Mouse (Mus musculus) embryonic facial prominence, embryonic 13.5 days (tissue): Measurements from ENCODE around the gene Tsc22d4. TPM values are rescaled to one million over a fixed set of nuclear protein-coding genes. Genes with fewer than 3 reads are reported as not detected.
A peak's percentile ranks its signal among the peaks of the same experiment; 100 is the strongest.
"Not testable (repeated sequence)": the region's sequence is repeated elsewhere in the genome, so short reads cannot be mapped to it uniquely, and the experiment has no call there.

Experiments
- ATAC-seq: fragments of 200-750 bp; cut with Nextera tagmentation; 2 replicates; pipeline ENCODE4 v1.8.0; 2017; ENCODE audit warnings: low read depth; ENCODE audit not compliant: insufficient number of reproducible peaks, insufficient read depth, low FRiP score, low TSS enrichment
- H3K27ac ChIP-seq: fragments of 300-500 bp; sonication (generic); 2 replicates; pipeline ENCODE4 v1.5.1; 2015; ENCODE audit warnings: moderate library complexity, mild to moderate bottlenecking, inconsistent platforms
- H3K27me3 ChIP-seq: fragments of 300-500 bp; sonication (generic); 2 replicates; pipeline ENCODE4 v1.6.1; 2015; ENCODE audit warnings: mild to moderate bottlenecking, inconsistent platforms
- H3K36me3 ChIP-seq: fragments of 300-500 bp; sonication (generic); 2 replicates; pipeline ENCODE4 v1.6.1; 2015; ENCODE audit warnings: mild to moderate bottlenecking, inconsistent platforms
- H3K4me1 ChIP-seq: fragments of 300-500 bp; sonication (generic); 2 replicates; pipeline ENCODE4 v1.6.1; 2015; ENCODE audit warnings: inconsistent platforms
- H3K4me2 ChIP-seq: fragments of 300-500 bp; sonication (generic); 2 replicates; pipeline ENCODE4 v1.6.1; 2015; ENCODE audit warnings: moderate library complexity, mild to moderate bottlenecking, inconsistent platforms
- H3K4me3 ChIP-seq: fragments of 300-500 bp; sonication (generic); 2 replicates; pipeline ENCODE4 v1.5.1; 2015; ENCODE audit warnings: mild to moderate bottlenecking, inconsistent platforms
- H3K9ac ChIP-seq: fragments of 300-500 bp; sonication (generic); 2 replicates; pipeline ENCODE4 v1.6.1; 2015; ENCODE audit warnings: mild to moderate bottlenecking, inconsistent platforms
- H3K9me3 ChIP-seq: fragments of 300-500 bp; sonication (generic); 2 replicates; pipeline ENCODE4 v1.6.1; 2016; ENCODE audit warnings: inconsistent platforms
- WGBS: fragments of 180-500 bp; shearing (Covaris S2); methylation state at CpG from one replicate; pipeline ENCODE4 v1.1.7; 2015; ENCODE audit warnings: mixed read lengths; 5-methylcytosine and 5-hydroxymethylcytosine counted together
- polyA plus RNA-seq: library from polyadenylated mRNA; unstranded; fragments of >200 nt; fragmentation: Nextera tagmentation; extraction: Ambion mirVana; gene quantifications from 2 replicates; pipeline ENCODE4 v1.2.1, GENCODE M21; 2015

Gene Tsc22d4
- polyA plus RNA-seq, 1 experiment from 2014 or later, result 134 TPM

DNA sequence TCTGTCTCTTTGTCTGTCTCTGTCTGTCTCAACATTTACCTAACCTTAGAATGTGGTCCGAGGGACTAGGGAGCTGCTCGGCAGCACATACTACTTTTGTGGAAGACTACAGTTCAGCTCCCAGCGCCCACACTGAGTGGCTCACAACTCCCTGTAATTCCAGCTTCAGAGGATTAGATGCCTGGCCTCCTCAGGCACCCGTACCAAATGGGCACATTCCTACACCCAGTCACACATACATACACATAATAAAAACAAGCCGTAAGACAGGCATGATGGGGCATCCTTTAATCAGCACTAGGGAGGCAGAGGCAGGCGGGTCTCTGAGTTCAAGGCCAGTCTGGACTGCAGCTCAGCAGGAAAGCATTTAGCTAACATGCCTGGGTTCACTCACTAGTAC, 2.7 kb upstream of the Tsc22d4 start:
- H3K9ac ChIP-seq, result no peak overlapping the region
- H3K4me2 ChIP-seq, result no peak overlapping the region
- peaks cover 45% of the 10 kb centered on the region for H3K4me1 ChIP-seq
- no peak overlapping the region for H3K4me3 ChIP-seq
- no peaks in the 10 kb centered on the region for H3K9me3 ChIP-seq
- H3K27me3 ChIP-seq, result no peaks in the 10 kb centered on the region
- 95% methylated on average over 6 of the region's 6 CpGs for WGBS
- peaks cover 7% of the 10 kb centered on the region; the same call in 1 of the 2 replicates for H3K36me3 ChIP-seq
- no peak overlapping the region for H3K27ac ChIP-seq
- no peak for ATAC-seq

DNA sequence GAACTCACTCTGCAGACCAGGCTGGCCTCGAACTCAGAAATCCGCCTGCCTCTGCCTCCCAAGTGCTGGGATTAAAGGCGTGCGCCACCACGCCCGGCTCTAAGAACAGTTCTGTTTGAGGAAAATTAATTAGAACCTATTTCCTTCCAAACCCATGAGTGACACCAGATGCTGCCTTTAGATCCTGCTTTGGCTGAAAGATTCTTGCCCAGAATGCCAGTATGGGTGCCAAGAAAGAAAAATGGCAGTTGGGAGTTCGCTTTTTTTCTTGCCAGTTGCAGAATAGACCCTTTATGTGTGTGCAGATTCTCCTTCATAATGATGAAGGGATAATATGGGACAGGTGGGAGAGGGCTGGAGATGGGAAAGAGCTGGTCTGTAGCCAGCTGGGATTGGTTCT, 1.3 kb upstream of the Tsc22d4 start:
- no peak overlapping the region for H3K4me3 ChIP-seq
- H3K9me3 ChIP-seq, result no peaks in the 10 kb centered on the region
- WGBS, result 77% methylated on average over 7 of the region's 7 CpGs
- no peak overlapping the region for H3K9ac ChIP-seq
- no peak overlapping the region for H3K4me2 ChIP-seq
- ATAC-seq, result no peak
- no peak overlapping the region for H3K27ac ChIP-seq
- no peaks in the 10 kb centered on the region for H3K27me3 ChIP-seq
- peaks cover 48% of the 10 kb centered on the region for H3K4me1 ChIP-seq
- H3K36me3 ChIP-seq, result no peaks in the 10 kb centered on the region

- under 1% methylated on average over 20 of the region's 20 CpGs for WGBS
- H3K4me2 ChIP-seq, result peak overlapping the region; percentile 99
- H3K4me3 ChIP-seq, result peak overlapping the region; percentile 69
- H3K27ac ChIP-seq, result peak overlapping the region; percentile 98
- no peak for ATAC-seq
- no peaks in the 10 kb centered on the region for H3K9me3 ChIP-seq
- H3K27me3 ChIP-seq, result no peaks in the 10 kb centered on the region
- H3K36me3 ChIP-seq, result peaks cover 13% of the 10 kb centered on the region
- peak overlapping the region; percentile 90 for H3K9ac ChIP-seq
- peaks cover 39% of the 10 kb centered on the region for H3K4me1 ChIP-seq
Measured at GRCm38 (mm10) chr5:137746282-137746850, 836 bp downstream of the Tsc22d4 start.

DNA sequence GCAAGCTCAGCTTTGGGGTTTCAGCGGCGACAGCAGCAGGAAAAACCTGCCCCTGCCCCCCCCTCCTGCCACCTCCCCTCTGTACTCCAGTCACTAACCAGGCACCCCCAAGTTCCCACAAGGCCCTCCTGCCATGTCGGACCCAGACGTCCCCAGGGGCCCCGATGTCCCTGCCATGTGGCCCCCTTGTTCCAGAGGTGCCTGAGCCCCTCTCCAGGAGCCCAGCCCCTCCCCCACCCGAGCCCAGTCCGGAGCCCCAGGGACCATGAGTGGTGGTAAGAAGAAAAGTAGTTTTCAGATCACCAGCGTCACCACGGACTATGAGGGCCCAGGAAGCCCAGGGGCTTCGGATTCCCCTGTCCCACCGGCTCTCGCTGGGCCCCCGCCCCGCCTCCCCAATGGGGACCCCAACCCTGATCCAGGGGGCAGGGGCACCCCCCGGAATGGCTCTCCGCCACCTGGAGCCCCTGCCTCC, 1.4 kb downstream of the Tsc22d4 start:
- Histone ChIP-seq H3K4me3 (peak overlapping the region; percentile 69), H3K27ac (peak overlapping the region; percentile 98), H3K4me1 (peaks cover 35% of the 10 kb centered on the region), H3K9ac (peak overlapping the region; percentile 90), H3K4me2 (peak overlapping the region; percentile 99), H3K27me3 (no peaks in the 10 kb centered on the region), H3K9me3 (no peaks in the 10 kb centered on the region), H3K36me3 (peaks cover 18% of the 10 kb centered on the region)
- no peak for ATAC-seq
- WGBS, result 1% methylated on average over 16 of the region's 16 CpGs

- Histone ChIP-seq H3K36me3 (peaks cover 24% of the 10 kb centered on the region), H3K4me3 (peak overlapping the region; percentile 69), H3K4me2 (peak overlapping the region; percentile 99), H3K9me3 (no peaks in the 10 kb centered on the region), H3K27ac (peak overlapping the region; percentile 98), H3K27me3 (no peaks in the 10 kb centered on the region), H3K4me1 (peaks cover 32% of the 10 kb centered on the region), H3K9ac (peak overlapping the region; percentile 90)
- no peak for ATAC-seq
- WGBS, result 3% methylated on average over 26 of the region's 26 CpGs
Measured at GRCm38 (mm10) chr5:137747326-137747961, 1.9 kb downstream of the Tsc22d4 start.

GRCm38 (mm10) chr5:137748130-137748770, 2.7 kb downstream of the Tsc22d4 start:
- H3K4me3 ChIP-seq, result peak overlapping the region; percentile 69
- H3K4me1 ChIP-seq, result peaks cover 32% of the 10 kb centered on the region
- peak overlapping the region; percentile 90 for H3K9ac ChIP-seq
- no peaks in the 10 kb centered on the region for H3K27me3 ChIP-seq
- WGBS, result 29% methylated on average over 5 of the region's 5 CpGs
- peaks cover 30% of the 10 kb centered on the region for H3K36me3 ChIP-seq
- ATAC-seq, result no peak
- no peaks in the 10 kb centered on the region for H3K9me3 ChIP-seq
- H3K4me2 ChIP-seq, result peak overlapping the region; percentile 99
- H3K27ac ChIP-seq, result peak overlapping the region; percentile 16

- Histone ChIP-seq H3K4me1 (peaks cover 32% of the 10 kb centered on the region), H3K4me3 (peak overlapping the region; percentile 69), H3K36me3 (peaks cover 40% of the 10 kb centered on the region), H3K9me3 (no peaks in the 10 kb centered on the region), H3K9ac (peak overlapping the region; percentile 17; the same call in 1 of the 2 replicates), H3K27me3 (no peaks in the 10 kb centered on the region), H3K27ac (0 out of 2 replicates have a peak overlapping the region, but pooled peaks have one; percentile 8), H3K4me2 (peak overlapping the region; percentile 99)
- 52% methylated on average over 6 of the region's 6 CpGs for WGBS
- no peak for ATAC-seq
Measured at GRCm38 (mm10) chr5:137749196-137749836, 3.8 kb downstream of the Tsc22d4 start.

DNA sequence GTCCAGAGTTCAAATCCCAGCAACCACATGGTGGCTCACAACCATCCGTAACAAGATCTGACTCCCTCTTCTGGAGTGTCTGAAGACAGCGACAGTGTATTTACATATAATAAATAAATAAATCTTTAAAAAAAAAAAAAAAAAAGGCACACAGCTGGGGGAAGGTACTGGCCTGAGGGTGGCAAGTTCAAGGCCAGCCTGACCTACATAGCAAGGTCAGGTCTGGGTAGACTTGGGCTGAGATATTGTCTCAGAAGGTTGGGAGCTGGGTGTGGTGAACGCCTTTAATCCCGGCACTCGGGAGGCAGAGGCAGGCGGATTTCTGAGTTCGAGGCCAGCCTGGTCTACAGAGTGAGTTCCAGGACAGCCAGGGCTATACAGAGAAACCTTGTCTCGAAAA, 4.7 kb downstream of the Tsc22d4 start:
- not testable (repeated sequence) for H3K27ac ChIP-seq
- H3K36me3 ChIP-seq, result peaks cover 42% of the 10 kb centered on the region
- 98% methylated on average over 6 of the region's 8 CpGs for WGBS

DNA sequence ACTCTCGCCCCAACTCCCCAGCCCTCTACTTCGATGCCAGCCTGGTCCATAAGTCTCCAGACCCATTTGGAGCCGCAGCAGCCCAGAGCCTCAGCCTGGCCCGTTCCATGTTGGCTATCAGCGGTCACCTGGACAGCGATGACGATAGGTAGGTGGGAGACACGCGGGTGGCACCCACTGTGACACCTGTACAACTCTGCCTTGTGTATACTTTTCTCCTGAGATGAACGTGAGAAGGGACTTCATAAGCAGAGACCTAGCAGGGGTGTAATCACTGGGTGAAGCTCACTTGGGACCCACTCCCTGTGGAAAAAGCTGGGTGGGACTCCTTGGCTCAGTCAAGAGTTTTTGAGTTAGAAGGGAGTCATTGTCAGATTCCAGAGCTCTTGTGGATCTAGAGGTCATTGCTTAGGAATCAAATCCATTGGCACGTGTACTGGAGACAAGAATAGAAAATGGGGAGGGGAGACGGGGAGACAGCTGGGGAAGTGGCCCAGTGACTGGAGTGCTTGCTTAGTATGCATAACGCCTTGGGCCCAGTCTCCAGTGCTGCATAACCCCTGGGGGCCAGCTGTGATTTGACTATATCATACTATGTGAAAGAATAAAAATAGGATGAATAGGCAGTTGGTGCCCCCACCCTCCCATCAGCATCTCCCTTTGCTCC, 5.8 kb downstream of the Tsc22d4 start:
- WGBS, result 93% methylated on average over 13 of the region's 13 CpGs
- Histone ChIP-seq H3K4me1 (peaks cover 24% of the 10 kb centered on the region), H3K36me3 (peaks cover 51% of the 10 kb centered on the region)

More for the DNA sequence above, 4.7 kb downstream of the Tsc22d4 start:
- H3K4me2 ChIP-seq, H3K9me3 ChIP-seq, H3K27me3 ChIP-seq, H3K9ac ChIP-seq, H3K4me3 ChIP-seq, ATAC-seq: not testable (repeated sequence)
- H3K4me1 ChIP-seq, result peaks cover 28% of the 10 kb centered on the region

DNA sequence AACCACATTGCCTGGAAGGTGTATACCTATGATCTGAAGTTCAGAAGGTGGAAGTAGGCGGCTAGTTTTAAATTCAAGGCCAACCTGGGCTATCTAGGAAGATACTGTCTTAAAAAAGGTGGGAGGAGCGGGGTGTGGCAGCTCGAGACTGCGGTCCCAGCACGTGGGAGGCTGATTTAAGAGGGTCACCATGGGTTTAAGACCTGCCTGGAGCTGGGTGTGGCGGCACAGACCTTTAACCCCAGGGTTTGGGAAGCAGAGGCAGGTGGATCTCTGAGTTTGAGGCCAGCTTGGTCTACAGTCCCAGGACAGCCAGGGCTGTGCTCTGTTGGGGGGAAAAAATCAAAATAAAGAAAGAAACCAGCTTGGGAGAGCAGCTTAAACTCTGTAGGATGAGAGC, 6.5 kb downstream of the Tsc22d4 start:
- 88% methylated on average over 6 of the region's 6 CpGs for WGBS
- Histone ChIP-seq H3K9ac (no peak overlapping the region), H3K9me3 (no peaks in the 10 kb centered on the region), H3K36me3 (peaks cover 56% of the 10 kb centered on the region), H3K4me3 (no peak overlapping the region), H3K4me1 (peaks cover 24% of the 10 kb centered on the region), H3K27ac (no peak overlapping the region), H3K27me3 (no peaks in the 10 kb centered on the region), H3K4me2 (no peak overlapping the region)
- ATAC-seq, result no peak

More for the DNA sequence above, 5.8 kb downstream of the Tsc22d4 start:
- no peak overlapping the region for H3K9ac ChIP-seq
- H3K9me3 ChIP-seq, result no peaks in the 10 kb centered on the region
- no peak overlapping the region for H3K27ac ChIP-seq
- H3K4me3 ChIP-seq, result no peak overlapping the region
- ATAC-seq, result no peak
- no peaks in the 10 kb centered on the region for H3K27me3 ChIP-seq
- H3K4me2 ChIP-seq, result no peak overlapping the region
